Mouse (Mus musculus): ENCODE measurements at regions not wholly inside any gene's neighbourhood (a gene's known extent, or its start where the extent isn't known, plus 50 kb on each side); places are given as distances from the start of the nearest gene placed in this dataset.

- in situ Hi-C loops (cut with MboI; ENCODE audit: low pct_unique_long_range_greater_than_20kb): no loop called here
- no peak for TF ChIP-seq CTCF (IDR thresholded peaks at IDR 0.05)
- DNase-seq (ENCODE audit: low read depth, low spot score) (no peak), ATAC-seq (no peak)
- POLR2A ChIA-PET: no interaction called here
- peaks cover 7% of the 10 kb centered on the region for H3K27me3 ChIP-seq
- CTCF ChIA-PET: interaction anchor here (1.1 kb wide), 1 partner anchor 19 kb away, joined by 3 read pairs; no protein-coding TSS in a partner anchor
Observed at GRCm38 (mm10) chr15:11712481-11713274, 194.4 kb downstream of the Npr3 start.

GRCm38 (mm10) chr15:11701246-11701645, 205.8 kb downstream of the Npr3 start:
- H3K27me3 ChIP-seq: no peaks in the 10 kb centered on the region
- DNase-seq (ENCODE audit: low read depth, low spot score): no peak
- ChIA-PET CTCF (interaction anchor here (1.7 kb wide), 1 partner anchor 39 kb away, joined by 4 read pairs; no protein-coding TSS in a partner anchor), POLR2A (interaction anchor here (0.7 kb wide), 1 partner anchor 9 kb away, joined by 3 read pairs; no protein-coding TSS in a partner anchor)
- in situ Hi-C loops (cut with MboI; ENCODE audit: low pct_unique_long_range_greater_than_20kb): no loop called here
- no peak for TF ChIP-seq CTCF (IDR thresholded peaks at IDR 0.05)
- no peak for ATAC-seq

GRCm38 (mm10) chr15:11699929-11700328, 207.2 kb downstream of the Npr3 start:
- in situ Hi-C loops (cut with MboI; ENCODE audit: low pct_unique_long_range_greater_than_20kb): no loop called here
- ChIA-PET POLR2A (no interaction called here), CTCF (interaction anchor here (1.7 kb wide), 1 partner anchor 40 kb away, joined by 4 read pairs; no protein-coding TSS in a partner anchor)
- DNase-seq (ENCODE audit: low read depth, low spot score) (no peak), ATAC-seq (peak; percentile 65)
- no peaks in the 10 kb centered on the region for H3K27me3 ChIP-seq
- TF ChIP-seq CTCF (IDR thresholded peaks at IDR 0.05): no peak

- no peaks in the 10 kb centered on the region for H3K27me3 ChIP-seq
- TF ChIP-seq CTCF (IDR thresholded peaks at IDR 0.05): no peak
- CTCF ChIA-PET: no interaction called here
- DNase-seq (ENCODE audit: low read depth, low spot score): no peak
- ATAC-seq: no peak
- POLR2A ChIA-PET: interaction anchor here (0.6 kb wide), 1 partner anchor 105 kb away, joined by 3 read pairs; no protein-coding TSS in a partner anchor
- in situ Hi-C loops (cut with MboI; ENCODE audit: low pct_unique_long_range_greater_than_20kb): no loop called here
Observed at GRCm38 (mm10) chr15:11697060-11697459, 210.0 kb downstream of the Npr3 start.

GRCm38 (mm10) chr15:11693772-11694270, 213.3 kb downstream of the Npr3 start:
- no peak for DNase-seq (ENCODE audit: low read depth, low spot score)
- ChIA-PET CTCF (interaction anchor here (1.4 kb wide), 1 partner anchor 19 kb away, joined by 3 read pairs; no protein-coding TSS in a partner anchor), POLR2A (no interaction called here)
- H3K27me3 ChIP-seq: no peaks in the 10 kb centered on the region
- ATAC-seq: no peak
- TF ChIP-seq CTCF (IDR thresholded peaks at IDR 0.05): no peak
- in situ Hi-C loops (cut with MboI; ENCODE audit: low pct_unique_long_range_greater_than_20kb): no loop called here

GRCm38 (mm10) chr15:11664839-11665379, 242.2 kb downstream of the Npr3 start:
- CTCF ChIA-PET: no interaction called here
- peaks cover 3% of the 10 kb centered on the region for H3K27me3 ChIP-seq
- no peak for ATAC-seq
- TF ChIP-seq CTCF (IDR thresholded peaks at IDR 0.05): no peak
- DNase-seq (ENCODE audit: low read depth, low spot score): no peak
- in situ Hi-C loops (cut with MboI; ENCODE audit: low pct_unique_long_range_greater_than_20kb): no loop called here
- POLR2A ChIA-PET: no interaction called here

GRCm38 (mm10) chr15:11655168-11655567, 251.9 kb downstream of the Npr3 start:
- in situ Hi-C loops (cut with MboI; ENCODE audit: low pct_unique_long_range_greater_than_20kb): no loop called here
- CTCF ChIA-PET: interaction anchor here (1.2 kb wide), 1 partner anchor 15 kb away, joined by 3 read pairs; no protein-coding TSS in a partner anchor
- ATAC-seq (no peak), DNase-seq (ENCODE audit: low read depth, low spot score) (no peak)
- POLR2A ChIA-PET: no interaction called here
- peaks cover 7% of the 10 kb centered on the region for H3K27me3 ChIP-seq
- TF ChIP-seq CTCF (IDR thresholded peaks at IDR 0.05): no peak

GRCm38 (mm10) chr15:11646241-11646640, 246.8 kb upstream of the Tars start:
- CTCF ChIA-PET: no interaction called here
- POLR2A ChIA-PET: no interaction called here
- TF ChIP-seq CTCF (IDR thresholded peaks at IDR 0.05): no peak
- ATAC-seq (no peak), DNase-seq (ENCODE audit: low read depth, low spot score) (no peak)
- no peaks in the 10 kb centered on the region for H3K27me3 ChIP-seq
- in situ Hi-C loops (cut with MboI; ENCODE audit: low pct_unique_long_range_greater_than_20kb): no loop called here

- TF ChIP-seq CTCF (IDR thresholded peaks at IDR 0.05): no peak
- no peaks in the 10 kb centered on the region for H3K27me3 ChIP-seq
- DNase-seq (ENCODE audit: low read depth, low spot score) (no peak), ATAC-seq (no peak)
- in situ Hi-C loops (cut with MboI; ENCODE audit: low pct_unique_long_range_greater_than_20kb): no loop called here
- ChIA-PET CTCF (interaction anchor here (1.0 kb wide), 1 partner anchor 14 kb away, joined by 3 read pairs; no protein-coding TSS in a partner anchor), POLR2A (interaction anchor here (0.6 kb wide), 1 partner anchor 901 kb away, joined by 4 read pairs; no protein-coding TSS in a partner anchor)
Observed at GRCm38 (mm10) chr15:11644779-11645178, 245.3 kb upstream of the Tars start.

- ATAC-seq: no peak
- ChIA-PET CTCF (no interaction called here), POLR2A (no interaction called here)
- TF ChIP-seq CTCF (IDR thresholded peaks at IDR 0.05): no peak
- no peak for DNase-seq (ENCODE audit: low read depth, low spot score)
- in situ Hi-C loops (cut with MboI; ENCODE audit: low pct_unique_long_range_greater_than_20kb): no loop called here
- H3K27me3 ChIP-seq: peaks cover 5% of the 10 kb centered on the region
Observed at GRCm38 (mm10) chr15:11630654-11631053, 231.2 kb upstream of the Tars start.

- ChIA-PET CTCF (no interaction called here), POLR2A (no interaction called here)
- ATAC-seq: no peak
- no peak for TF ChIP-seq CTCF (IDR thresholded peaks at IDR 0.05)
- in situ Hi-C loops (cut with MboI; ENCODE audit: low pct_unique_long_range_greater_than_20kb): no loop called here
- H3K27me3 ChIP-seq: no peaks in the 10 kb centered on the region
- no peak for DNase-seq (ENCODE audit: low read depth, low spot score)
Observed at GRCm38 (mm10) chr15:11626433-11626832, 227.0 kb upstream of the Tars start.

Data from Patski (cell line).